Mouse (Mus musculus): ENCODE data around the gene Il6ra. TPM values are rescaled to one million over a fixed set of nuclear protein-coding genes. Genes with fewer than 3 reads are reported as not detected.
"Not testable (repeated sequence)": the region's sequence is repeated elsewhere in the genome, so short reads cannot be mapped to it uniquely, and the experiment has no call there.

Gene Il6ra
- polyA plus RNA-seq, 1 experiment from 2014 or later, result 3.4 TPM

DNA sequence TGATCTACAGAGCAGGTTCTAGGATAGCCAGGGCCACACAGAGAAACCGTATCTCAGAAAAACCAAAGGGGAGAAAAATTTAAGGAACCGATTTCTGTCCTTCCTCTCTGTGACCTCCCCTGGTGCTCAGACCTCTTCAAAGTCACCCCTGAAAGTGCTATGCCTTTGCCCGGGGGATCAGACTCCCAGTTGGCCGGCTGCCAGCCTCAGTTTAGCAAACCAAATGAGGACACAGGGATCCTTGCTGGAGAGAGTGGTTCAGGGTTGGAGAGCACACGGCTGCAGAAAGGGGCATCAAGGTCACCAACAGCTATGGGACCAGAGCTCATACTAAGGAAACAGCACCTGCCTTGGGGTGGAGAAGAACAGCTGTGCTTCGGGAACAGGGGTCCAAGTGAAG, 48.0 kb downstream of the Il6ra start:
- no peak overlapping the region for H3K4me3 ChIP-seq (ENCODE audit: low read length)
- H3K27me3 ChIP-seq (replicated peaks; ENCODE audit: control insufficient read depth, insufficient read depth, low read length), result no peaks in the 10 kb centered on the region
- no peak overlapping the region for H3K4me2 ChIP-seq (ENCODE audit: low read depth, low read length)
- H3K27ac ChIP-seq (ENCODE audit: low read length), result no peak overlapping the region
- no peaks in the 10 kb centered on the region for H3K36me3 ChIP-seq (ENCODE audit: control insufficient read depth, insufficient read depth, low read length)
- H3K9me3 ChIP-seq (ENCODE audit: control insufficient read depth, low read length), result no peaks in the 10 kb centered on the region
- 63% methylated on average over 6 of the region's 6 CpGs for WGBS
- peaks cover 16% of the 10 kb centered on the region for H3K4me1 ChIP-seq (ENCODE audit: control insufficient read depth, insufficient read depth, low read length)
- ATAC-seq, result no peak
- no peak overlapping the region for H3K9ac ChIP-seq (ENCODE audit: low read depth, low read length)

GRCm38 (mm10) chr3:89863716-89864509, 49.1 kb downstream of the Il6ra start:
- H3K4me2 ChIP-seq (ENCODE audit: low read depth, low read length), result no peak overlapping the region
- no peaks in the 10 kb centered on the region for H3K36me3 ChIP-seq (ENCODE audit: control insufficient read depth, insufficient read depth, low read length)
- H3K9me3 ChIP-seq (ENCODE audit: control insufficient read depth, low read length), result no peaks in the 10 kb centered on the region
- ATAC-seq, result no peak
- no peak overlapping the region for H3K27ac ChIP-seq (ENCODE audit: low read length)
- no peak overlapping the region for H3K9ac ChIP-seq (ENCODE audit: low read depth, low read length)
- H3K27me3 ChIP-seq (replicated peaks; ENCODE audit: control insufficient read depth, insufficient read depth, low read length), result no peaks in the 10 kb centered on the region
- H3K4me1 ChIP-seq (ENCODE audit: control insufficient read depth, insufficient read depth, low read length), result peaks cover 13% of the 10 kb centered on the region
- no peak overlapping the region for H3K4me3 ChIP-seq (ENCODE audit: low read length)
- WGBS, result 79% methylated on average over 9 of the region's 9 CpGs

DNA sequence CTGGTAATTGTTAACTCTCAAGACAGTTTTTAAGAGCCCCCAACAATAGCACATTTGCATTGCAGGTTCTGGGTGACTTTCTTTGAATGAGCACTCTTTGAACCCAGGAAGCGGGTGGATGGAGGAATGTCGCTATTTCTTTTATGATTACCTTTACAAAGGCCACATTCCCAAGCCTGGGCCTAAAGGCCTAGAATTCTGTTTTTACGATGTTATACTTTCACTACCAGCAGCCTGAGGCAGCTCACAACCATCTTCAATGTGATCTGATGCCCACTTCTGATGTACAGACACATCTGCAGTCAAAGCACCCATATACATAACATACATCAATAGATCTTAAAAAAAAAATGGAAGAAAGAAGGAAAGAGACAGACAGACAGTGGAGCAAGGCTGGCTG, 49.7 kb downstream of the Il6ra start:
- 69% methylated on average over 3 of the region's 3 CpGs for WGBS
- not testable (repeated sequence) for H3K9ac ChIP-seq (ENCODE audit: low read depth, low read length); H3K4me2 ChIP-seq (ENCODE audit: low read depth, low read length); H3K36me3 ChIP-seq (ENCODE audit: control insufficient read depth, insufficient read depth, low read length); ATAC-seq; H3K27me3 ChIP-seq (replicated peaks; ENCODE audit: control insufficient read depth, insufficient read depth, low read length); H3K4me3 ChIP-seq (ENCODE audit: low read length); H3K27ac ChIP-seq (ENCODE audit: low read length); H3K9me3 ChIP-seq (ENCODE audit: control insufficient read depth, low read length)
- H3K4me1 ChIP-seq (ENCODE audit: control insufficient read depth, insufficient read depth, low read length), result peaks cover 11% of the 10 kb centered on the region

DNA sequence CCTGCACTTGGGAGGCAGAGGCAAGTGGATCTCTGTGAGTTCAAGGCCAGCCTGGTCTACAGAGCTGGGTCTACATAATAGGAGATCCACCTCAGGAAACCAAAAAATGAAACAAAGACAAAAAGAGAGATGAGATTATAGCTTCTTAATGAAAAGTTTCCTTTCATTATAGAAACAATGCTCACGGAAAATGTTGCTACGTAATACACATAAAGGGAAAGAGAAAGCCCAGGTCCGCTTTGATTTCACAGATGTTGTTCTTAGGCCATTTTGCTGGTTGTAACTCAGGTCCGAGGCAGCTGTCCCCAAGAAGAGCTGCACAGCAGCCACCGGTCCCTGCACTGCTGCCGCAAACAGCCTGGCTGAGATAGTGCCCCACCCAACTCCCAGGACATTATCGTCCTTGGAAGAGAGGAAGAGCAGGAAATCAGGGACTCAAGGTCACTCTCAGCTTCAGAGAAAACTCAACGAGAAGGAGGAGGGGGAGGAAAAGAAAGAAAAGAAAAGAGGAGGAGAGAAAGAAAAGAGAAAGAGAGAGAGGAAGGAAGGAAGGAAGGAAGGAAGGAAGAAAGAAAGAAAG, 50.7 kb downstream of the Il6ra start:
- Histone ChIP-seq H3K27ac (ENCODE audit: low read length) (no peak overlapping the region), H3K4me3 (ENCODE audit: low read length) (no peak overlapping the region), H3K4me2 (ENCODE audit: low read depth, low read length) (no peak overlapping the region), H3K36me3 (ENCODE audit: control insufficient read depth, insufficient read depth, low read length) (no peaks in the 10 kb centered on the region), H3K9me3 (ENCODE audit: control insufficient read depth, low read length) (no peaks in the 10 kb centered on the region), H3K9ac (ENCODE audit: low read depth, low read length) (no peak overlapping the region), H3K27me3 (replicated peaks; ENCODE audit: control insufficient read depth, insufficient read depth, low read length) (no peaks in the 10 kb centered on the region), H3K4me1 (ENCODE audit: control insufficient read depth, insufficient read depth, low read length) (peaks cover 11% of the 10 kb centered on the region)
- ATAC-seq, result no peak
- WGBS, result 63% methylated on average over 8 of the region's 8 CpGs

GRCm38 (mm10) chr3:89861070-89861469, 51.9 kb downstream of the Il6ra start:
- no peak overlapping the region for H3K4me2 ChIP-seq (ENCODE audit: low read depth, low read length)
- peak; percentile 64 for ATAC-seq
- WGBS, result 27% methylated on average over 4 of the region's 4 CpGs
- peak overlapping the region; percentile 24; the same call in 1 of the 2 replicates for H3K27ac ChIP-seq (ENCODE audit: low read length)
- 0 out of 2 replicates have a peak overlapping the region, but pooled peaks have one; percentile 11 for H3K9ac ChIP-seq (ENCODE audit: low read depth, low read length)
- peaks cover 11% of the 10 kb centered on the region for H3K4me1 ChIP-seq (ENCODE audit: control insufficient read depth, insufficient read depth, low read length)
- no peaks in the 10 kb centered on the region for H3K9me3 ChIP-seq (ENCODE audit: control insufficient read depth, low read length)
- no peaks in the 10 kb centered on the region for H3K27me3 ChIP-seq (replicated peaks; ENCODE audit: control insufficient read depth, insufficient read depth, low read length)
- no peaks in the 10 kb centered on the region for H3K36me3 ChIP-seq (ENCODE audit: control insufficient read depth, insufficient read depth, low read length)
- H3K4me3 ChIP-seq (ENCODE audit: low read length), result no peak overlapping the region

DNA sequence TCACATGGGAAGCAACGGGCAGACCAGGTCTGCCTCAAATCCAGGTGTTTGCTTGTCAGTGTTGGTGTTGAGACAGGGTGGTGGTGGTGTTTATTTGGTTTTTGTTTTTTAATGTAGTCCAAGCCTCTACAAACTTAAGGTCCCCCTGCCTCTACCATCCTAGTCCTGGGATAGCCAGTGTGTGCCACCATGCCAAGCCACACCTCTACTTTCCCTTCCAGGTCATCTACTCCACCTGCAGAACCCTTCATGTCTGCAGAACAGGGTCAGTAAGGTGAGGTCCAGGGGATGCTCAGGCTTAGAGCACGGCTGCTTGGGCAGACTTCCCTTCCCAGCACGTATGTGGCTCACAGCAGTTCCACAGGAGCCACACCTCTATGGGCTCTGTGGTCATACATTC, 52.7 kb downstream of the Il6ra start:
- no peaks in the 10 kb centered on the region for H3K9me3 ChIP-seq (ENCODE audit: control insufficient read depth, low read length)
- WGBS, result 82% methylated on average over 3 of the region's 3 CpGs
- peaks cover 10% of the 10 kb centered on the region for H3K4me1 ChIP-seq (ENCODE audit: control insufficient read depth, insufficient read depth, low read length)
- no peak for ATAC-seq
- H3K27me3 ChIP-seq (replicated peaks; ENCODE audit: control insufficient read depth, insufficient read depth, low read length), result no peaks in the 10 kb centered on the region
- H3K4me2 ChIP-seq (ENCODE audit: low read depth, low read length), result no peak overlapping the region
- no peaks in the 10 kb centered on the region for H3K36me3 ChIP-seq (ENCODE audit: control insufficient read depth, insufficient read depth, low read length)
- no peak overlapping the region for H3K9ac ChIP-seq (ENCODE audit: low read depth, low read length)
- no peak overlapping the region for H3K27ac ChIP-seq (ENCODE audit: low read length)
- H3K4me3 ChIP-seq (ENCODE audit: low read length), result no peak overlapping the region

DNA sequence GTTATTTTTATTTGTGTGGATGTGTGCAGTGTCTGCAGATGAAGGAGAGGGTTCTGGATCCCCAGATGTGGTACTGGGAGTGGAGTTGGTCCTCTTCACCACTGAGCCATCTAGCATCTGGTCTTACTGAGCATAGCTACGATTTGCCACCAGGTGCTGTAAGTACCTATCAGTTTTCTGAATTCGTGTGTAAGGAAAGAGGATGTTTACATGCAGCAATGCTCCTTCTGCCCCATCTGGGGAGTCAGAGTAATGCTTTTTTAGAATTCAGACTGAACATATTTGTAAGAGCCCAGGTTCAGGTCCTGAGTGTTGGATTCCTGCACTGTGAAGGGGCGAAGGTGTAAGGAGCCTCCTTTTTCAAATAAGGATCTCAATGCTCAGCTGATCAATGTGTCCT, 53.1 kb downstream of the Il6ra start:
- WGBS, result 59% methylated on average over 3 of the region's 3 CpGs
- no peak for ATAC-seq
- Histone ChIP-seq H3K9ac (ENCODE audit: low read depth, low read length) (no peak overlapping the region), H3K4me1 (ENCODE audit: control insufficient read depth, insufficient read depth, low read length) (peaks cover 6% of the 10 kb centered on the region), H3K27me3 (replicated peaks; ENCODE audit: control insufficient read depth, insufficient read depth, low read length) (no peaks in the 10 kb centered on the region), H3K27ac (ENCODE audit: low read length) (no peak overlapping the region), H3K36me3 (ENCODE audit: control insufficient read depth, insufficient read depth, low read length) (no peaks in the 10 kb centered on the region), H3K4me2 (ENCODE audit: low read depth, low read length) (no peak overlapping the region), H3K9me3 (ENCODE audit: control insufficient read depth, low read length) (no peaks in the 10 kb centered on the region), H3K4me3 (ENCODE audit: low read length) (no peak overlapping the region)

DNA sequence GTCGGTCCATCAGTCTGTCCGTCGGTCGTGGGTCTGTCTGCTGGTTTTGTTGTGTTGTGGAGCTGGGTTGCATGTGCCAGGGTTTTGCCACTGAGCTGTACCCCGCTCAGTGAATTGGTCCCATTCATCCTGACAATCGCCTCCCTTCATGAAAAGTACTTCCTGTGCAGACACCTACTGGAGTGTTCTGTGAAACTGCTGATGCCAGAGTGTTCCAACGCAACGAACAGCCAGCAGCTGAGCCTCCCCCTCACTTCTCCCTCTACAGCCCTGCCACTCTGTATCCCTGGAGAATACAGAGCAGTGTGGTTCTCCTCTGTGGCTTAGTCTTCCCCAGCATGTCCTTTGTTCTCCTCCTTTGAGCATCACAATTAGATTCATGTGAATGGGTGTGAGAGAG, 54.1 kb downstream of the Il6ra start:
- no peak for ATAC-seq
- Histone ChIP-seq H3K4me2 (ENCODE audit: low read depth, low read length) (no peak overlapping the region), H3K4me1 (ENCODE audit: control insufficient read depth, insufficient read depth, low read length) (peaks cover 6% of the 10 kb centered on the region), H3K27me3 (replicated peaks; ENCODE audit: control insufficient read depth, insufficient read depth, low read length) (no peaks in the 10 kb centered on the region), H3K36me3 (ENCODE audit: control insufficient read depth, insufficient read depth, low read length) (no peaks in the 10 kb centered on the region), H3K4me3 (ENCODE audit: low read length) (no peak overlapping the region), H3K27ac (ENCODE audit: low read length) (no peak overlapping the region), H3K9me3 (ENCODE audit: control insufficient read depth, low read length) (no peaks in the 10 kb centered on the region), H3K9ac (ENCODE audit: low read depth, low read length) (no peak overlapping the region)
- WGBS, result 66% methylated on average over 8 of the region's 8 CpGs

DNA sequence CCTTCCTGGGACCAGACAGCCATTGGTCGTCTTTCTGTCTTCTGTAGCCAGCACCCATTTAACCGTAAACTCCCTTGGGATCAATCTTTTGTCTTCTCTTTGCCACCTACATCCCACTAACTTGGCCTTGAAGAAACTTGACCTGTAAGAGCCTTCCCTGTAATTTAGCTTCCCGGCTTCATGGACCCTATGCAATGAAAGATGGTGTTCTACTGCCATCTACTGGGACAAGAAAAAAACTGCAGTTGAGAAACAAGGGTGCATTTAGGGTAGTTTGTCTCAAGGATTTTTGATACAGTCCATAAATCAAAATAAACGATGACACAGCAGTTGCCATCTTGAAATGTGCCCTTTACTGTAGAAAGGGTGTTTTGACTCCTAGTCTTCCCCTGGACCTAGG, 54.9 kb downstream of the Il6ra start:
- 12% methylated on average over 4 of the region's 4 CpGs for WGBS
- no peak overlapping the region for H3K9ac ChIP-seq (ENCODE audit: low read depth, low read length)

More for the DNA sequence above, 54.9 kb downstream of the Il6ra start:
- no peak for ATAC-seq
- Histone ChIP-seq H3K27ac (ENCODE audit: low read length) (no peak overlapping the region), H3K9me3 (ENCODE audit: control insufficient read depth, low read length) (no peaks in the 10 kb centered on the region), H3K4me2 (ENCODE audit: low read depth, low read length) (no peak overlapping the region), H3K36me3 (ENCODE audit: control insufficient read depth, insufficient read depth, low read length) (no peaks in the 10 kb centered on the region), H3K27me3 (replicated peaks; ENCODE audit: control insufficient read depth, insufficient read depth, low read length) (no peaks in the 10 kb centered on the region), H3K4me3 (ENCODE audit: low read length) (no peak overlapping the region), H3K4me1 (ENCODE audit: control insufficient read depth, insufficient read depth, low read length) (peaks cover 6% of the 10 kb centered on the region)

Measured in intestine, embryonic 16.5 days (tissue).